Mouse (Mus musculus) myocyte (in vitro differentiated cells): Measurements from ENCODE around the gene Mrpl45. TPM values are rescaled to one million over a fixed set of nuclear protein-coding genes. Genes with fewer than 3 reads are reported as not detected.

Experiments
- H3K27me3 ChIP-seq: one replicate; pipeline ENCODE4 v1.6.1; 2011; ENCODE audit not compliant: control insufficient read depth, insufficient read depth, insufficient read length
- H3K36me3 ChIP-seq: one replicate; pipeline ENCODE4 v1.6.1; 2011; ENCODE audit not compliant: control insufficient read depth, insufficient read depth
- H3K4me2 ChIP-seq: one replicate; pipeline ENCODE4 v1.6.1; 2011; ENCODE audit warnings: low read depth, control low read depth
- H3K4me3 ChIP-seq: one replicate; pipeline ENCODE4 v1.5.1; 2011; ENCODE audit warnings: mild to moderate bottlenecking, control low read depth, moderate library complexity
- H3K79me2 ChIP-seq: one replicate; pipeline ENCODE4 v1.6.1; 2011; ENCODE audit not compliant: control insufficient read depth, insufficient read depth
- H3ac ChIP-seq: one replicate; pipeline ENCODE4 v1.6.1; 2011; ENCODE audit not compliant: control insufficient read depth, insufficient read length
- CEBPB ChIP-seq: IDR thresholded peaks from 2 replicates; pipeline ENCODE4 v1.6.1; 2011; ENCODE audit warnings: mild to moderate bottlenecking, moderate library complexity; ENCODE audit not compliant: poor library complexity, insufficient read depth, severe bottlenecking
- E2F4 ChIP-seq: IDR thresholded peaks from one replicate; pipeline ENCODE4 v1.6.1; 2011; ENCODE audit warnings: mild to moderate bottlenecking, control low read depth, moderate library complexity; ENCODE audit not compliant: insufficient read depth
- MAX ChIP-seq: IDR thresholded peaks from one replicate; pipeline ENCODE4 v1.6.1; 2011; ENCODE audit warnings: low read depth, mild to moderate bottlenecking, control low read depth
- MYOD1 ChIP-seq, 3 experiments: IDR thresholded peaks; one replicate each; pipeline ENCODE4 v1.6.1; 2011; ENCODE audit warnings: control low read depth in 2 of 3, low read depth in 2 of 3, mild to moderate bottlenecking in 2 of 3, moderate library complexity in 1 of 3; ENCODE audit not compliant: insufficient read length in 2 of 3, control insufficient read depth in 1 of 3
- MYOG ChIP-seq, 3 experiments: IDR thresholded peaks; one replicate each; pipeline ENCODE4 v1.6.1; 2011; ENCODE audit warnings: control low read depth in 2 of 3, low read depth in 2 of 3, mild to moderate bottlenecking in 2 of 3; ENCODE audit not compliant: insufficient read length in 2 of 3, control insufficient read depth in 1 of 3, insufficient read depth in 1 of 3
- POLR2A ChIP-seq: IDR thresholded peaks from one replicate; pipeline ENCODE4 v1.6.1; 2011; ENCODE audit warnings: low read depth, mild to moderate bottlenecking, control low read depth, moderate library complexity; ENCODE audit not compliant: insufficient read length
- POLR2AphosphoS2 ChIP-seq: IDR thresholded peaks from one replicate; pipeline ENCODE4 v1.6.1; 2011; ENCODE audit warnings: low read depth, control low read depth; ENCODE audit not compliant: insufficient read length
- REST ChIP-seq: IDR thresholded peaks from one replicate; pipeline ENCODE4 v1.6.1; 2011; ENCODE audit warnings: mild to moderate bottlenecking, control low read depth, moderate library complexity; ENCODE audit not compliant: insufficient read depth, insufficient read length
- SRF ChIP-seq: IDR thresholded peaks from one replicate; pipeline ENCODE4 v1.6.1; 2011; ENCODE audit warnings: low read depth; ENCODE audit not compliant: control insufficient read depth, insufficient read length
- TCF12 ChIP-seq: IDR thresholded peaks from one replicate; pipeline ENCODE4 v1.6.1; 2011; ENCODE audit warnings: mild to moderate bottlenecking, control low read depth; ENCODE audit not compliant: poor library complexity, insufficient read depth, severe bottlenecking
- TCF3 ChIP-seq: IDR thresholded peaks from one replicate; pipeline ENCODE4 v1.6.1; 2011; ENCODE audit warnings: low read depth, control low read depth; ENCODE audit not compliant: insufficient read length
- USF1 ChIP-seq: IDR thresholded peaks from one replicate; pipeline ENCODE4 v1.6.1; 2011; ENCODE audit warnings: low read depth, mild to moderate bottlenecking, control low read depth, moderate library complexity
- polyA plus RNA-seq: library from polyadenylated mRNA; unstranded; fragments of >200 nt; fragmentation: generic; extraction: Trizol; gene quantifications from one replicate; pipeline ENCODE4 v1.2.1, GENCODE M21; 2012; ENCODE audit warnings: missing spikeins

The Mrpl45 gene
- polyA plus RNA-seq, 1 experiment = 36.3 TPM

GRCm38 (mm10) chr11:97362943-97363643 lies 47.6 kb downstream of the Mrpl45 start:
- H3K27me3 ChIP-seq = no peaks in the 10 kb centered on the region
- H3K36me3 ChIP-seq = no peaks in the 10 kb centered on the region
- H3K4me2 ChIP-seq = peak overlapping the region; percentile 99
- no peak for TF ChIP-seq REST
- no peak for TF ChIP-seq USF1
- TF ChIP-seq CEBPB = no peak
- no peak for TF ChIP-seq MAX
- TF ChIP-seq MYOD1 (IDR thresholded peaks at IDR 0.05; ENCODE audit: control insufficient read depth in 1 of 3, insufficient read length in 2 of 3, low read depth in 2 of 3) = peak in 1 of 3 experiments; percentile 1
- TF ChIP-seq TCF12 = no peak
- no peak for TF ChIP-seq TCF3
- TF ChIP-seq E2F4 = no peak
- no peak for TF ChIP-seq SRF
- TF ChIP-seq POLR2A = no peak
- peak in 1 of 3 experiments; percentile 0 for TF ChIP-seq MYOG (IDR thresholded peaks at IDR 0.05; ENCODE audit: control insufficient read depth in 1 of 3, insufficient read depth in 1 of 3, insufficient read length in 2 of 3, low read depth in 2 of 3)
- H3K79me2 ChIP-seq = peaks cover 51% of the 10 kb centered on the region
- peak overlapping the region; percentile 77 for H3K4me3 ChIP-seq
- H3ac ChIP-seq = peak overlapping the region; percentile 85

- H3ac ChIP-seq = peak overlapping the region; percentile 85
- TF ChIP-seq REST (no peak), MYOG (IDR thresholded peaks at IDR 0.05; ENCODE audit: control insufficient read depth in 1 of 3, insufficient read depth in 1 of 3, insufficient read length in 2 of 3, low read depth in 2 of 3) (no peak), MAX (no peak), POLR2A (no peak), POLR2AphosphoS2 (no peak), CEBPB (no peak), E2F4 (no peak), TCF3 (no peak), TCF12 (no peak), SRF (no peak), USF1 (no peak), MYOD1 (IDR thresholded peaks at IDR 0.05; ENCODE audit: control insufficient read depth in 1 of 3, insufficient read length in 2 of 3, low read depth in 2 of 3) (no peak)
- H3K79me2 ChIP-seq = peaks cover 56% of the 10 kb centered on the region
- H3K4me3 ChIP-seq = peak overlapping the region; percentile 77
- H3K4me2 ChIP-seq = peak overlapping the region; percentile 99
- H3K27me3 ChIP-seq = no peaks in the 10 kb centered on the region
- no peaks in the 10 kb centered on the region for H3K36me3 ChIP-seq
Observed at GRCm38 (mm10) chr11:97363644-97363995, 48.1 kb downstream of the Mrpl45 start.

GRCm38 (mm10) chr11:97365556-97365955 lies 50.0 kb downstream of the Mrpl45 start:
- Histone ChIP-seq H3K4me2 (peak overlapping the region; percentile 99), H3K4me3 (no peak overlapping the region), H3ac (no peak overlapping the region), H3K36me3 (no peaks in the 10 kb centered on the region), H3K27me3 (no peaks in the 10 kb centered on the region), H3K79me2 (peaks cover 75% of the 10 kb centered on the region)
- no peak for TF ChIP-seq MYOD1 (IDR thresholded peaks at IDR 0.05; ENCODE audit: control insufficient read depth in 1 of 3, insufficient read length in 2 of 3, low read depth in 2 of 3)
- TF ChIP-seq TCF12 = no peak
- no peak for TF ChIP-seq CEBPB
- TF ChIP-seq USF1 = no peak
- TF ChIP-seq MYOG (IDR thresholded peaks at IDR 0.05; ENCODE audit: control insufficient read depth in 1 of 3, insufficient read depth in 1 of 3, insufficient read length in 2 of 3, low read depth in 2 of 3) = no peak
- no peak for TF ChIP-seq SRF
- no peak for TF ChIP-seq E2F4
- TF ChIP-seq MAX = no peak
- TF ChIP-seq POLR2A = no peak
- TF ChIP-seq REST = no peak
- no peak for TF ChIP-seq TCF3
- TF ChIP-seq POLR2AphosphoS2 = no peak

- TF ChIP-seq USF1 (no peak), REST (no peak), POLR2A (no peak), CEBPB (no peak), SRF (no peak), MAX (no peak), TCF3 (no peak), POLR2AphosphoS2 (no peak), E2F4 (no peak), TCF12 (no peak), MYOD1 (IDR thresholded peaks at IDR 0.05; ENCODE audit: control insufficient read depth in 1 of 3, insufficient read length in 2 of 3, low read depth in 2 of 3) (no peak), MYOG (IDR thresholded peaks at IDR 0.05; ENCODE audit: control insufficient read depth in 1 of 3, insufficient read depth in 1 of 3, insufficient read length in 2 of 3, low read depth in 2 of 3) (no peak)
- Histone ChIP-seq H3K4me3 (no peak overlapping the region), H3ac (no peak overlapping the region), H3K79me2 (peaks cover 88% of the 10 kb centered on the region), H3K4me2 (no peak overlapping the region), H3K36me3 (no peaks in the 10 kb centered on the region), H3K27me3 (no peaks in the 10 kb centered on the region)
Observed at GRCm38 (mm10) chr11:97368501-97368900, 53.0 kb downstream of the Mrpl45 start.
